Mouse (Mus musculus) stomach, postnatal 0 days (tissue): ENCODE data around the gene Ampd2.

Experiments used
- CTCF ChIP-seq: IDR thresholded peaks from 2 replicates; pipeline ENCODE4 v1.5.1; 2016; ENCODE audit warnings: antibody characterized with exemption, low read depth, mild to moderate bottlenecking, moderate library complexity
- EP300 ChIP-seq: optimal IDR thresholded peaks from 2 replicates; pipeline ENCODE3; 2016; ENCODE audit warnings: antibody characterized with exemption

- no peak for TF ChIP-seq CTCF
- TF ChIP-seq EP300, result no peak
These were observed 20.9 kb downstream of the Ampd2 start for GRCm38 (mm10) chr3:108065551-108065950.
